Mouse (Mus musculus): ENCODE measurements around the gene Vcl.

Gene Vcl

GRCm38 (mm10) chr14:20938860-20939259 lies 9.7 kb downstream of the Vcl start:
- no peak for DNase-seq (ENCODE audit: extremely low spot score, low spot score)

DNA sequence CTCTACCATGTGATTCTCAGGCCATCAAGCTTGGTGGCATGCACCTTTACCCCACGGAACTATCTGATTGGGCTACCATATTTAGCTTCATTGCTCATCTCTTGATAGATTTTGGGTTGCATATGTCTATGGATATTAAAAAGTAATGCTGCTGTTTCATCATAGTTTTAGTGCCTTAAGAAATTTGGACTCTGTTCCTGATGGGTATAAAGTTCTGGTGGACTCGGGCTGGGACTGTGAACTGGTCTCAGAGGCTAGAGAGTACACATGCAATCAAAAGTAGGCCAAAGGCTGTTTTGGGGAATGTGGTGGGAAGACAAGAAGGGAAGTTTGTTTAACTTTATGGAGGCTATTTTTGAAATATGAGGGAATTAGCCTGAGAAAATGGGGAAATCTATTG lies 16.1 kb downstream of the Vcl start:
- DNase-seq (ENCODE audit: extremely low spot score, low spot score), result no peak

- DNase-seq (ENCODE audit: extremely low spot score, low spot score), result no peak
These were observed 26.8 kb downstream of the Vcl start for GRCm38 (mm10) chr14:20956021-20956420.

- DNase-seq (ENCODE audit: extremely low spot score, low spot score), result no peak
These were observed 29.8 kb downstream of the Vcl start for GRCm38 (mm10) chr14:20958971-20959370.

DNA sequence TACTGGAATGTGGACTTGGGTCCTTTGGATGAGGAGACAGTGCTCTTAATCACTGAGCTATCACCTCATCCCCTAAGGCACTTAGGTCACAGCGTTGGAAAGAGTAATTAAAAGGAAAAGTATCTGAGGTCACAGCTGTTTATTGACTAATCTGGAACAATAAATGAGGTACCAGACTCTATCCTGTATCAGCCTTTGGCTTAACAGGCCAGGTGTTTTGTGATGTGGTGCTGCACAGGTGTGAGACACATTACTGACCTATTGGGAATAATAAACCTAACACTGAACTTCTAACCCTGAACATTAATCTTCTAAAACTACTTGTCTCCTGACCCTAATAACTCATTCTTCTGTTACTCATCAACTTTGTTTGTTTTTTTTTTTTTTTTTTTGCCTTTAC lies 33.3 kb downstream of the Vcl start:
- DNase-seq (ENCODE audit: extremely low spot score, low spot score), result no peak

GRCm38 (mm10) chr14:20962906-20963305 lies 33.7 kb downstream of the Vcl start:
- no peak for DNase-seq (ENCODE audit: extremely low spot score, low spot score)

- no peak for DNase-seq (ENCODE audit: extremely low spot score, low spot score)
These were observed 34.7 kb downstream of the Vcl start for GRCm38 (mm10) chr14:20963863-20964262.

DNA sequence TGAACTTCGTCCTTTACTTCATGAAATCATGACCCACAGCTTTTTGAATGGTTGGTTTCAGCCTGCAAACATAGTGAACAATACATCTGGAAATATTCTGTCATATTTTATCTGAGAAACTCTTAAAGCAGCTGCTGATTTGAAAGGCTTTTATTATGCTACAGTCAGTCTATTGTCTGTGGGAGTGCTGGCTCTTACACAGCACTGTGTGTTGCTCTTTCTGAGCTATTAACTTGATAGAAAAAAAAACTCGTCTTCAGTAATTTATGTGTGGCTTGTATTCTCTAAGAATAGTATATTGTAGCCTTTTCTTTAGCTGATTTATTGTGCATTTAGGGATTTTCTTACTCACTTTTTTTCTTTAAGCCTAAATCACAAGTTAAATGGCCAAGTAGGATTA lies 35.1 kb downstream of the Vcl start:
- DNase-seq (ENCODE audit: extremely low spot score, low spot score), result no peak

DNA sequence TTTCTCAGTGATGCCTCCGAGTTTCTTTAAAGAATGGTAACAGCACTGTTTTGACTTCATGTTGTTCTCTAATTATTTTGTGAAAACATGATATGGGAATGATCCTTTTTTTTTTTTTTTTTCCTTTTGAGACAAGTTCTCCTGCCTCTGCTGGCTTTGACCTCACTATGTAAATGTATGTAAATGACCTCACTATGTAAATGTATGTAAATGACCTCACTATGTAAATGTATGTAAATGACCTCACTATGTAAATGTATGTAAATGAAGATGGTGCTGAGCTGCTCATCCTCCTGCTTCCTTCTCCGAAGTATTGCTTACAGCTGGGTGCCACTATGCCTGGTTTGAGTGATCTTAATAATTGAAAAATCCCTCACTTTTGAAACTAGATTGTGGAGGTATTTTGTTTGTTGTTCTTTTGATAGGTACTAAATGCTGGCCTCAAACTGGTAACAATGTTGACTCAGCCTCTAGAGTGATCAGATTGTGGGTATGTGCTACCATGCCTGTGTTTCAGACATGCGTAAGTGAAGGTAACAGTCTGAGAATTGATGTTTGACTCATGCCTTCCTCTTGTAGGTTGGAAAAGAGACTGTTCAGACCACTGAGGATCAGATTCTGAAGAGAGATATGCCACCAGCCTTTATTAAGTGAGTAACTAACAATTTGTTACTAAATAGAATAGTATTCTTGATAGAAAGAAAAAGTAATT lies 37.9 kb downstream of the Vcl start:
- DNase-seq (ENCODE audit: extremely low spot score, low spot score), result no peak

GRCm38 (mm10) chr14:20969066-20969465 lies 39.9 kb downstream of the Vcl start:
- no peak for DNase-seq (ENCODE audit: extremely low spot score, low spot score)

DNA sequence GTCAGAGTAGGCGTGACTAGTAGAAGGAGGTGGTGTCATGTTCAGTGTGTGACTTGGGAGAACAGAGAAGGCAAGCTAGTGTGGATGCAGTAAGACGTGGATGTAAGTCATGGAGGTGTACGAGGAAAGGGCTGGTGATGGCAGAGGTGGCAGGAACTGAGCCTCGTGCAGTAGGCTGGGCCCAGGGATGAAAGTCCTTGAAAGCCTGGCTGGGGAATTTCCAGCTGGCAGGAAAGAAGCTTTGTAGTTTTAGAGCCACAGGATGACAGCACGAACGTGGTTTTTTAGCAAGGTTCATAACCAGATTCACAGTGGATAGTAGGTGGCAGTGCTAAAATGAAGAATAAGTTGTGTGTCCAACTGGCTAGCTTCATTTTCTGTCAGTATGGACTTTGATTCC lies 41.2 kb downstream of the Vcl start:
- DNase-seq (ENCODE audit: extremely low spot score, low spot score), result no peak

DNA sequence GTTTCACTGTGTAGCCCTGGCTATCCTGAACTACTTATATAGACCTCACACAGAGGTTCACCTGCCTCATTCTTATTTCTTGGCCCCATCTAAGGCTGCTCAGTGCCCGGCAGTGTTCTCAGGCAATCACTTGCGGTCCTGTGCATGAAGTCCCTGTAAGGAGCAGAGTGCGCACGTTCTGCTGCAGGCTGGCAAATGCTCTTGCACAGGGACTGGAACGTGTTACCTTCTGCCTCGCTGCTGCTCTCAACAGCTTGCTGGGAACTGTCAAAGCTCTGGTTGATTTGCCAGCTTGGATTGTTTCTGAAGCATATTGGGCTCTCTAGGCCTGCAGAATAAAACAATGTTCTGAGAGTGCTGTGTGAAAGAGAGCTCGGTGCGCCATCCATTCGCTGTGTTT lies 41.7 kb downstream of the Vcl start:
- DNase-seq (ENCODE audit: extremely low spot score, low spot score), result no peak

GRCm38 (mm10) chr14:20973821-20974220 lies 44.6 kb downstream of the Vcl start:
- no peak for DNase-seq (ENCODE audit: extremely low spot score, low spot score)

- no peak for DNase-seq (ENCODE audit: extremely low spot score, low spot score)
These were observed 47.5 kb downstream of the Vcl start for GRCm38 (mm10) chr14:20976741-20977140.

GRCm38 (mm10) chr14:20977726-20978125 lies 48.5 kb downstream of the Vcl start:
- DNase-seq (ENCODE audit: extremely low spot score, low spot score), result no peak

DNA sequence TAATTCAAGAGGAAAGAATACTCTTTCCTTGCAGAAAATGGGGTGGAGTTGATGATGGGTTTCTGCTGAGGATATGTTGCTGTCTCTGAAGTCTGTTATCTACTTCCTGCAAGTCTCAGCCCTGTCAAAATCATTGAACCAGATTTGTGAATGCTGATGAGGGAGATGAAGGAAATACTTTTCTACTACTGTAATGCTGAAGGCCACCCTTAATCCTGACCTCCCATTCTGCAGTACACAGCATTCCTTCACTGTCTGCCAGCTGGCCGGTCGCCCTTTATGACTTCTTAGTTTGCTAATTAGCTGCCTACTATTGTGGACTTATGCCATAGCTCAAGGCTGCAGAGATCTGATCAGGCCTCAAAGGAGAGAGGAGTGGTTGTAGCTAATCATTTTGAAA lies 54.6 kb downstream of the Vcl start:
- no peak for DNase-seq (ENCODE audit: extremely low spot score, low spot score)

- no peak for DNase-seq (ENCODE audit: extremely low spot score, low spot score)
These were observed 56.3 kb downstream of the Vcl start for GRCm38 (mm10) chr14:20985482-20985881.

- no peak for DNase-seq (ENCODE audit: extremely low spot score, low spot score)
These were observed 62.3 kb downstream of the Vcl start for GRCm38 (mm10) chr14:20991492-20991891.

DNA sequence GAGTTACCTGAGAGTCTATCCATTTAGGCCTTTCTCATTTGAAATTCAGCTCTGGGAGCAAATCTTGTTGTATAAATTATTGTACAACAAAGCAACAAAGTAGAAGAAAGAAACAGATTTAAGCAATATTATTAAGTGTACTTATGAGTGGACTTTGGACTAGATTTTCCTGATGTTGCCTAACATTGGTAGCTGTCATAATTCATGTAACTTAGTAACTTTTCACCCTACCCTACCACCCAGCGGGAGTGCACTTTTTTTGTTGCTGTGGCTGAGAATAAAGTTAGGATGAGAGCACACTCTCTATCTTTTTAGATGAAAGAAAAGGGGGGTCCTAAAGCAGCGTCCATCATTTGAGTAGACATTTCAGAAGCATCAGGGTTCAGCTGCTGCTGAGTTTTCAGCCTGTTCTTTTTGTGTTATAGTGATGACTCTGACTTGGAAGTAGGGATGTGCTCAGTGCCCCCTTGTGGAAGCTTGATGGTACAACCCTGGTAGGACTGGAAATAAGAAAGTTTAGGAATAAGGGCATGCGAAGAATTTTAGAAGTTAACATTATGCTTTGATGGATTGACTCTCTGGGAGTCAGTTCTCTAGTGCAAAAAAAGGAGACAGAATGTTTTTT lies 64.0 kb downstream of the Vcl start:
- peak; percentile 21 for DNase-seq (ENCODE audit: extremely low spot score, low spot score)

- no peak for DNase-seq (ENCODE audit: extremely low spot score, low spot score)
These were observed 65.3 kb downstream of the Vcl start for GRCm38 (mm10) chr14:20994475-20994874.

GRCm38 (mm10) chr14:20995497-20995896 lies 66.3 kb downstream of the Vcl start:
- DNase-seq (ENCODE audit: extremely low spot score, low spot score), result no peak

DNA sequence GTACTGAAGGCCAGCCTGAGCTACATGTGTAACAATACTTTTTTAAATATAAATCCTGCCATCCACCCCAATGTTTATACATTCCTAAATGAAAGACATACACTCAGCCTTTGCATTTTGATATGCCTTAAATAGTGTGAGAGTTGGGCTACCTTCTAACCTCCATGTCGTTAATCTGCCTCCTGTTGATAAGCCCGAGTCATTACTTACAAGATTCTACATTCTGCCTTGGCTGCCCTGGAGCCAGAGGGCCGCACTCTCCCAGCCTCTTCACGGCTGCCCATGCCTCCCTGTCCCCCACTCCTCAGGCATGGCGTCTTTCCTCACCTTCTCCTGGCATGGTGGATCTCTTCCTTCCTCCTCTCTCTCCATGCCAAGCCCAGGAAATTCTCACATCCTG lies 67.2 kb downstream of the Vcl start:
- no peak for DNase-seq (ENCODE audit: extremely low spot score, low spot score)

DNA sequence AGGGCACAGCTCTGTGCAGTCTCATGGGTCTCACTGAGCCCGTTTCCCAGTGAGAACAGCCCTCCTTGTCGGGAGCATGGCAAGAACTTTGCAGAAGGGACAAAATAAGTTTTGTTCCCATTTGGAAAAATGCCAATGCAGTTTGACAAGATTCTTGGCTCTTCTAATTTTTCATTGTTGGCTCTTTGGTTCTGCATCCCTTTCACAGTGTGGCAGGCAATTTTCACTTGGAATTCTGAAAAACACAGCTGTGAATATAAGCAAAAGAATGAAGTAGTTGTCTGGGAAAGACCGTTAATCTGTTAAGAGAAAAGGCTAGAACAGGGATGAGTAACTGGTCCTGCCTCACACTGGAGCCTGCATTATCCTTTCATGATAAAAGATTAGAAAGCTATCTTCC lies 68.3 kb downstream of the Vcl start:
- no peak for DNase-seq (ENCODE audit: extremely low spot score, low spot score)

All from neural tube, embryonic 10.5 days (tissue).